Mouse (Mus musculus) bone marrow, adult 2 months (tissue): ENCODE measurements at regions not wholly inside any gene's neighbourhood (a gene's known extent, or its start where the extent isn't known, plus 50 kb on each side); places are given as distances from the start of the nearest gene placed in this dataset.

Experiments used
- CTCF ChIP-seq: fragments of 200-500 bp; IDR thresholded peaks from 2 replicates; pipeline ENCODE4 v1.5.1; 2011; ENCODE audit warnings: low read length, control low read depth; ENCODE audit not compliant: control insufficient read depth, insufficient read depth
- POLR2A ChIP-seq: fragments of 200-500 bp; IDR thresholded peaks from 2 replicates; pipeline ENCODE4 v1.6.1; 2011; ENCODE audit warnings: low read depth, mild to moderate bottlenecking, control low read depth, low read length, borderline replicate concordance; ENCODE audit not compliant: control insufficient read depth

GRCm38 (mm10) chr16:50788702-50789101 lies 197.7 kb upstream of the Ccdc54 start:
- TF ChIP-seq CTCF (no peak), POLR2A (no peak)
